Mouse (Mus musculus): ENCODE measurements around the gene Tmbim1. TPM values are rescaled to one million over a fixed set of nuclear protein-coding genes. Genes with fewer than 3 reads are reported as not detected.
"Not testable (repeated sequence)": the region's sequence is repeated elsewhere in the genome, so short reads cannot be mapped to it uniquely, and the experiment has no call there.

Gene Tmbim1
- total RNA-seq, 1 experiment from 2014 or later, result 36.7 TPM

DNA sequence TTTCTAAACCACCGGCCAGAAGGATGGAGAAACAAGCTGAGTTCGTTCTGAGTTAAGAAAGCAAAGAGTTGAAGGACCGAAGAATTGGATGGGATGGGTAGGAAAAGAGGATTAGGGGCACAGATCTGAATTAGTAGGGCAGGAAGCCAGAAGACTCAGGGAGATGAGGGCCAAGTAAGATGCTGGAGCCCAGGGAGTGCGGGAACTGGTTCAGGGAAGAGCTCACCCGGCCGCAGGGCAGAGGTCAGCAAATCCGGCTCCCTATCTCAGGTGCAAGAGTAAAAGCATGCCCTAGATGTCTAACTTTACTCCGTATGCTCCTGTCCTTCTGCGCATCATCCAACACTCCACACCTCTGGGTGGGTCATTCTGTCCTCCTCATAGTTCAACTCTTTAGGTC, 27.5 kb upstream of the Tmbim1 start:
- no peak for ATAC-seq (replicated peaks in 1 of 2; ENCODE audit: insufficient read depth in 1 of 2, low FRiP score in 2 of 2, low TSS enrichment in 1 of 2, low read depth in 1 of 2, poor library complexity in 2 of 2, severe bottlenecking in 2 of 2)

DNA sequence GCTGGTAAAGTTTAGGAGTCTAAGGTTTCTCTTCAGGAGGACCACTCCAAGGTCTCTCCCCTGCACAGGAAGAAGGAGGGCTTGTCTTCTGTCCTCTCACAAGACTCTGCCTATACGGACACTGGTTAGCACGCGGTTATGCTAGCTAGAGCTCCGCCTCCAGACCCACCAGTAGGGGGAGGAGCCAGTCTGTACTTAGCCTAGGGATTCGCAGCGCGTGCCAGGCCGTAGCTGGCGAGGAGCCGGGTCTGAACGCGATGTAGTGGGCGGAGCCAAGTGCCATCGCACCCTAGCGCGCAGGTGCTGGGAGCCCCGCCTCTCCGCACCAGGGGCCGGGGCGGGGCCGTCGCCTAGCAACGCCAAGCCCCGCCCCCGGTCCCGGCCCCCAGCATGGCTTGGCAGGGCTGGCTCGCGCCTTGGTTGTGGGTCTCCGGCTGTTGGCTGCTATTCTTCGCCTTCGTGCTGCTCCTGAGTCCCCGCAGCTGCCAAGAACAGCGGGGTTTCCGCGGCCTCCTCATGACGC, 26.9 kb upstream of the Tmbim1 start:
- peak; percentile 87 to 91 for ATAC-seq (replicated peaks in 1 of 2; ENCODE audit: insufficient read depth in 1 of 2, low FRiP score in 2 of 2, low TSS enrichment in 1 of 2, low read depth in 1 of 2, poor library complexity in 2 of 2, severe bottlenecking in 2 of 2)

DNA sequence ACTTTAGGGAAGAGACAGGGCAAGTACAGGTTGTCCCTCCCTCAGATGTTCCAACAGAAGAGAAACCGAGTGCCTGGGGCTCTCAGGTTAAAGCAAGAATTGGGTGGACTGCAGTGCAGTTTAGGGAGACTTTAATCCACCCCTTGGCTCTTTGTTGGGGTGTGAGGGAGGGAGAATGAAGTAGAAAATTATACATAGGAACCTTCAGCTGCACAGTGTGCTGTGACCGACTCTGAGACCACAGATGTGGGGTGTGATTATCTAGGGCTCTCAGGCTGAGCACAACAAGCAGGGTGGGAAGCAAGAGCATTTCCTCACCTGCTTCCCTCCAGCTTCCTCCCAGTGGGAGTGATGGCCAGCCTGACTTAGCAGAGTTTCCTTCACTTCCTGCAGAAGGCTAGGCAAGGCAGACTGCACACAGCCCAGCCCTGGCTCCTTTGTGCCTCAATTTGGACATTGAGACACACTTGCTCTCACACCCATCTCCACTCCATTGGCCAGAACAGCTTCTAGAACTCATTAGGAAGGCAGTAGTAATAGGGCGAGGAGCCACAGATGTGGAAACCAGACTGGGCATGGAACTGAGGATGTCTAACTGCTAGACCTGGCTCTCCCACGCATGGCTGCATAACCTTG, 25.7 kb upstream of the Tmbim1 start:
- ATAC-seq (replicated peaks in 1 of 2; ENCODE audit: insufficient read depth in 1 of 2, low FRiP score in 2 of 2, low TSS enrichment in 1 of 2, low read depth in 1 of 2, poor library complexity in 2 of 2, severe bottlenecking in 2 of 2), result peak; percentile 23 to 33; a peak in 3 of 4 replicates

DNA sequence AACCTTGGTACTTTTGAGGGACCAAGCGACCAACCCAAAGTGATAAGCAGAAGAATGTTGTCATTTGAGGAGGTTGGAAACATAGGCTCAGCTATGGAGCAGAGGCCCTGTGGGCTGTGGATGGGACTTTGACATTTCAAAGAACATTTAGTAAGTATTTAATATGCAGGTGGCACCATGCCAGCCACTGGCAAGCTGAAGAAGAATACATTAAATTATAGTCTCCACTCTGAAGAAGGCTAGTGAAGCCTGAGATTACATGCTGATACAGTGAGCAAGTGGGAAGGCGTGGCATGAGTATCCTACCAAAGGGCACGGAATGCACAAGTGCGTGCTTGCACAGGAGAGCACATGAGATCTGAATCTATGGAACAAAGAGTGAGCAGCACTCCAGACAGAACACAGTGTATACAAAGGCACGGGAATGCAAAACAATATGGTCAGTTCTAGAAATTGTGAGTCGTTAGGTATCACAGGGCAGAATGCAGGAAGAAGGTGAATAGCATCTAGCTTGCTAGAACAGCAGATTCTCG, 24.5 kb upstream of the Tmbim1 start:
- ATAC-seq (replicated peaks in 1 of 2; ENCODE audit: insufficient read depth in 1 of 2, low FRiP score in 2 of 2, low TSS enrichment in 1 of 2, low read depth in 1 of 2, poor library complexity in 2 of 2, severe bottlenecking in 2 of 2), result no peak

DNA sequence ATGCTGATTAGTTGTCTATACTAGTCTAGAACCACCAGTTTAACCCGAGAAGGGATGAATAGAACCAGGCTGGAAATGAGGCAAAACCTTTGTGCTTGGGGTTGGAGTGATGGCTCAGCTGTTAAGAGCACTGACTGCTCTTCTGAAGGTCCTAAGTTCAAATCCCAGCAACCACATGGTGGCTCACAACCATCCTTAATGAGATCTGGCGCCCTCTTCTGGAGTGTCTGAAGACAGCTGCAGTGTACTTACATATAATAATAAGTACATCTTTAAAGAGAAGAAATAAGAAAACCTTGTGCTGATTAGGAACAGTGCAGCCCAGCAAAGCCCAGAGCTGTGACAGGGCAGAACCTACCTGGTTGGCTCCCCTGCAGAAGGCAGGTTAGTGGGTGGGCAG, 21.5 kb upstream of the Tmbim1 start:
- not testable (repeated sequence) for ATAC-seq (replicated peaks in 1 of 2; ENCODE audit: insufficient read depth in 1 of 2, low FRiP score in 2 of 2, low TSS enrichment in 1 of 2, low read depth in 1 of 2, poor library complexity in 2 of 2, severe bottlenecking in 2 of 2)

DNA sequence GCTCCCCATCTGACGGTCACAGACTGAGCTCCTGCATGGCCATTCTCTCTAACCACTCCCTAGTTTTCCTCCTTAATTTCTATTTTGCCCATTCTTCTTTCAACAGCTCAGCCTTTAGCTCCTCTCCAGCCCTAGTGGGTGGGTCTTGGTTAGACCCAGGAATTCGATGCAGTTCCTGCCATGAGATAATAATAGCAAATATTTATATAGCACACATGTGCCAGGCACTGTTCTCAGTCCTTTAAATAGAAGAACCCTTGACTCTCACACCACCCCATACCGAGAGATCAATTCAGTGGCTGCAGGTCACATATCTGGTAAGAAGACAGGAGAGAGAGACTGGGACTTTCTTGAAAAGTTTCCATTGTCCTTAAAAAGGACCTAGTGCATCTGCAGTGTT, 16.0 kb upstream of the Tmbim1 start:
- ATAC-seq (replicated peaks in 1 of 2; ENCODE audit: insufficient read depth in 1 of 2, low FRiP score in 2 of 2, low TSS enrichment in 1 of 2, low read depth in 1 of 2, poor library complexity in 2 of 2, severe bottlenecking in 2 of 2), result no peak

DNA sequence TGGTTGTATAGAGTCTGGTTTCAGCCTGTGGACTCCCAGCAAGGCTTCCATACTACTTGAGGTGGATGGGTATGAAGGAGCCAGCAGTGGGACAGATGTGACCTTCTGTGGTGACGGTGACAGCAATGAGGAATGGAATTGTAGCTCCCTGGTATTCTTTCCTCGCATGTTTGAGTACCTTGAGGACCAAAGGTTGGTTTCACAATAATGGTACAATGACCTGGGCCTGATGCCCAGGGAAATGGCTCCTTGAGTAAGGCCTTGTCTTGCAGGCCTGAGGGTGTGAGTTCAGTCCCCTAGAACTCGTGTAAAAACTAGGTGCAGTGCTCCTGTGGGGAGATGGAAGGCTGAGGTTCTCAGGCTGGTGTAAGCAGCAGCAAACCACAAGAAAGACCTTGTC, 13.3 kb upstream of the Tmbim1 start:
- ATAC-seq (replicated peaks in 1 of 2; ENCODE audit: insufficient read depth in 1 of 2, low FRiP score in 2 of 2, low TSS enrichment in 1 of 2, low read depth in 1 of 2, poor library complexity in 2 of 2, severe bottlenecking in 2 of 2), result no peak

DNA sequence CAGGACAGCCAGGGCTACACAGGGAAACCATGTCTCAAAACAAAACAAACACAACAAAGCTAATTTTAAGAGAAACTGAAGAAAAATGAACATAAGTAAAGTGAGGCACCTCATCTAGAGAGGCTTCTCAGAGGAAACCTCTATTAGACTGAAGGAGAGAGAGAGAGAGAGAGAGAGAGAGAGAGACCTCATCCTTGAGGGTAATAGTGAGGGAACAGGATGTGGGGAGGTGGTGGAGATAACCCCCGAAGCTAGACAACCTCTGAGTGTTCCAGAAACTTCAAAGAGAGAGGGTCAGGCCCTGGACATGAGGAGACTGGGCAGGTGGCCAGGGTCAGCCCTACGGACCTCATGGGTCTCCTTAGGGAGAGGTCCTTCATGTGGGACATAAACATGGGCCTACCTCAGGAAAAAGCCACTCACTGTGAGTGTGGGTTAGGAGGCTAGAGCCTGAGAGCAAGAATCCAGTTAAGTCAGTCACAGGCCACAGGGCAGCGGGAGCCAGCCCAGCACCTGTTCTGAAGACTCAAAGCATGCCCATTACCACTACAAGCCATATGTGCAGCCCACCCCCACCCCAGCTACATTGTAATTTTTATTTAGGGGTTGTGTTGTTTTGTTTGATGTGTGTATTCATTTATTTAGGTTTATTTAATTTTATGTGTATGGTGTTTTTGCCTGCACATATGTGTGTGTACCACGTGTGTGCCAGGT, 10.8 kb upstream of the Tmbim1 start:
- ATAC-seq (replicated peaks in 1 of 2; ENCODE audit: insufficient read depth in 1 of 2, low FRiP score in 2 of 2, low TSS enrichment in 1 of 2, low read depth in 1 of 2, poor library complexity in 2 of 2, severe bottlenecking in 2 of 2), result no peak

DNA sequence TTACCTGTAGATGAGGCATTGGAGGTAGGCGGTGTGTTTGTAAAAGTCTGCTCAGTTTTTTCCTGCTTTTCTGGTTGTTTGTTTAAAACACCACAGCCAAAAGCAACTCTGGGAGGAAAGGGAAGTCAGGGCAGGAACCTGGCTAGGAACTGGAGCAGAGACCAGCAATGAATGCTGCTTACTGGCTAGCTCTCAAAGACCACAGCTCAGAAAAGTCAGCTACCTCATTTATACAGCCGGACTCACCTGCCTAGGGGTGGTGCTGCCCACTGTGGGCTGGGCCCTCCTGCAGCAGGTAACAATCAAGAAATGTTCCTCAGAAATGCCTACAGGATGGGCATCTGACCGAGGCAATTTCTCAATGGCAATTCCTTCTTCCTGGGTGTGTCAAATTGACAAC, 9.4 kb upstream of the Tmbim1 start:
- ATAC-seq (replicated peaks in 1 of 2; ENCODE audit: insufficient read depth in 1 of 2, low FRiP score in 2 of 2, low TSS enrichment in 1 of 2, low read depth in 1 of 2, poor library complexity in 2 of 2, severe bottlenecking in 2 of 2), result no peak

DNA sequence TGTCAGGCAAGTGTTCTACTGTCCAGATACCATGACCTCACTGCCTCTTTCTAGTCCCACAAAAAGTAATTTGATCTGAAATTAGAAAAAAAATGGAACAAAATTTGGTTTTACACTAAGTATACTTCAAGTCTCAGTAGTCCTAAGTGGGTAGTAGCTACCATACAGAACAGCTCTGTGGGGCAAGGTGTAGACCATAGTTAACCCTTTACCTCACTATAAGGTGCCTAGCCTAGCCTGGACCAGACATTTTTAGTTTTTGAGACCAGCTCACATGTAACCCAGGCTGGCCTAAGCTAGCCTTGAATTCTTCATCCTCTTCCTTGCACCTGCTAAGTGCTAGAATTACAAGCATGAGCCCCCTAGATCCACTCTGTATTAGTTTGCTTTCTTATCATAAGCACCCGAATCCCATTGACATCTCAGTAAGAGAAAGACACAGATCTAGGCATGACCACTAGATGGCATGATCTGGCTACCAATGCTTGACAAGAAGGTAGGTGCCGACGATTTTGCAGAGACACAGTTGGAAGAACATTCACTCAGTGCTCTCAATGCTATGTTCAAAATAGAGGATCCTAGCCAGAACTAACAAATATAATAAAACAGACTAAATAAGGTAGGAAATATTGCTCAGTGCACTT, 7.7 kb upstream of the Tmbim1 start:
- peak; percentile 61 to 83; a peak in 3 of 4 replicates for ATAC-seq (replicated peaks in 1 of 2; ENCODE audit: insufficient read depth in 1 of 2, low FRiP score in 2 of 2, low TSS enrichment in 1 of 2, low read depth in 1 of 2, poor library complexity in 2 of 2, severe bottlenecking in 2 of 2)

DNA sequence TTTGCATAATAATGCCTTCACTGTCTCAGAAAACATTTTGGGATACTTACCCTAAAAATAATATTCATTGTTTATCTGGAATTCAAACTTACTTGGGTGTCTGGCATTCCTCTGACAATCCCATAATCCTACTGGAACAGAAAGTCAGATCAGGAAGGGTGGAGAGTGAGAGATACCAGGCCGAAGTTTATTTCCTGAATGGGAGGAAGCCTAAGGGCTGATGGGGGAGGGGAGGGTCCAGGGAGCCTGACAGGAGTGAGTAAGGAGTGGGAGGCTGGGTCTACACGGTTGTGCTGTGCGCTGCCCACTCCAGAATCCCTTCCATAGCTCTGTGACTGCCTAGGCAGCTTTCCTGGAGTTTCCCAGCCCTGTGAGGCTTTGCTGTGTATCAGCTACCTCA, 4.3 kb upstream of the Tmbim1 start:
- no peak for ATAC-seq (replicated peaks in 1 of 2; ENCODE audit: insufficient read depth in 1 of 2, low FRiP score in 2 of 2, low TSS enrichment in 1 of 2, low read depth in 1 of 2, poor library complexity in 2 of 2, severe bottlenecking in 2 of 2)

DNA sequence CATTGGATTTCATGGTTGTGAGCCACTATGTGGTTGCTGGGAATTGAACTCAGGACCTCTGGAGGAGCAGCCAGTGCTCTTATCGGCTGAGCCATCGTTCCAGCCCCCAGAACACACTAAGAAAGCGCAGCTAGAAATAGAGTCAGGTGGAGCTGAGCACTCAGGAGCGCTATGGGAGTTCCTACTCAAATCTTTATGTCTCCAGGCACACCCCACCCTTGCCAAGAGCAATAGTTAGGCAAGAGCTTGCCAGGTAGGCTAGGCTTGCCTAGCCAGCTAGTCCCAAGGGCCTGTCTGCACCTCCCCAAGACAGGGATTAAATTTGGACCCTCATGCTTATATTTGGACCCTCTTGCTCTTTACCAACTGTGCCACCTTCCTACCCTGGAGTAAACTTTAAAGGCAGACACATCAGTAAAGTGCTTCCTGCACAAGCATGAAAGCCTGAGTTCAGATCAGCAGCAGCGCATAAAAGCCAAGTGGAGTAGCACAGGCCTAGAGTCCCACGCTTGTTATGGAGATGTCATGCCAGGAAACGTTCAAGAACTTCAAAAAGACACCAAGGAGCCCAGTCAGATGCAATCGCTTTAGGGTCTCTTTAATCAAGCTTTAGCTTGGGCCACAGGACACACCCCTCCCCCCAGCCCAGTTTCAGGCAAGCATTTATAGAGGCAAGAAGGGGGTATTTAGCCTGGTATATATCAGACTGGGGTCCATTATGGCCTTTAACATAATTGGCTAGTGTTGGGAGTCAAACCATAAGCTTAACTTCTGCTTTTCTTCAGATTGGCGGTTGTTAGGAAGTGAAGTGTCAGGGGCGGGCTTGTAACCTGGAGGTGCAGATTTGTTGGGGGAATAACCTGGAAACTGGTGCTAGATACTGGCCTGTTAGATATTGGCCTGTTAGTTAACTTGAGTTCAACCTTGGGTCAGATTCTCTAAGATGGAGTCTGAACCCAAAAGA, 2.9 kb upstream of the Tmbim1 start:
- ATAC-seq (replicated peaks in 1 of 2; ENCODE audit: insufficient read depth in 1 of 2, low FRiP score in 2 of 2, low TSS enrichment in 1 of 2, low read depth in 1 of 2, poor library complexity in 2 of 2, severe bottlenecking in 2 of 2), result peak in 1 of 2 experiments; percentile 56; a peak in 1 of 4 replicates

DNA sequence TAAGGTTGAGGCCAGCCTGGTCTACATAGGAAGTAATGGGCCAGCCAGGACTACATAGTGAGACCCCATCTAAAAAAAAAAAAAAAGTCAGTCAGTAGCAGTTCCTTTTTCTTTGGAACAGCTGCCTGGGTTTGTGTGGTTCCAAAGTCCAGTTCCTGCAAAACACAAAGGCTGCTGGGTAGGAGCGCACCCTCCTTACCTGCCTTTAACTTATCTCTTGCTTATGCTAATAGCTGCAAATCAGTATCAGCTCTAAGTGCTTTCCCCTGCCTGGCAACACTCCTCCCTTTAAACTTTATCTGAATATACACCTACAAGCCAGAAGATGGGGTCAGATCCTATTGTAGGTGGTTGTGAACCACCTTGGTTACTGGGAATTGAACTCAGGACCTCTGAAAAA, 1.7 kb upstream of the Tmbim1 start:
- ATAC-seq (replicated peaks in 1 of 2; ENCODE audit: insufficient read depth in 1 of 2, low FRiP score in 2 of 2, low TSS enrichment in 1 of 2, low read depth in 1 of 2, poor library complexity in 2 of 2, severe bottlenecking in 2 of 2), result no peak

DNA sequence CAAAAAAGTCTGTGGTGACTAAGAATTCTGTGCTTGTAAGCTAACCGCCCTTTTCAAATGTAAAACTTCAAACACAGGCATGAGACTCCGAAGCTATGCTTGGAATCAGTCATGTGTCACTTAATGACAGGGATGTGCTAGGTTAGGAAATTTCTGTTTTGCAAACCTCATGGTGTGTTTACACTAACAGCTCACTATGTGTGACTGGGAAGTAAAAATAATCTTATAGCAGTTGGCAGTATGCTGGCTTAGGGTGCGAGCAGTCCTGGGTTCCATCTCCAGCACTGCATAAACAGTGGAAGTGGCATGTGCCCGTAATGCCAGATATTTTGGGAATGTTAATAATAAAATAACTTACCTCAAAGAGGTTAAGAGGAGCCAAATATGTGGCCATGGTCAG, 476 bp downstream of the Tmbim1 start:
- no peak for ATAC-seq (replicated peaks in 1 of 2; ENCODE audit: insufficient read depth in 1 of 2, low FRiP score in 2 of 2, low TSS enrichment in 1 of 2, low read depth in 1 of 2, poor library complexity in 2 of 2, severe bottlenecking in 2 of 2)

DNA sequence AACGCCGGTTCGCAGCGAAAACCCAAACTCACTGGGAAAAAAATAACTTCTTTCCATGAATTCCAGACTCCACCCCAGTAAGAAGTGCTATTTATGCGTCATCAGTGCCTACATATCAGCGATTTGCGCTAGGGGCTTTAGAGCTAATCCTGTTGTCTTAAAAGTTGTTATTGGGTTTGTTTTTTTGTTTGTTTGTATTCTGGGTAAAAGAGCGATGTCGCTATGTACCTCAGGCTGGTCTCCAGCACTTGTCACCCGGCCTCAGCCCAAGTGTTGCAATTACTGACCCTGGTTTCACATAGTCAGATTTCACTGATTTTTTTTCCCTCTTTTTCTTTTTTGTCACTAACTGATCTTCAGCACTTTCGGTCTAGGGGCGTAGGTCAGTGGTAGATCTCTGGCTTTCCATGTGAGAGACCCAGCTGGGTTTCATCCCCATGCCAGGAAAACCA, 1.1 kb downstream of the Tmbim1 start:
- no peak; a peak in 1 of 4 replicates for ATAC-seq (replicated peaks in 1 of 2; ENCODE audit: insufficient read depth in 1 of 2, low FRiP score in 2 of 2, low TSS enrichment in 1 of 2, low read depth in 1 of 2, poor library complexity in 2 of 2, severe bottlenecking in 2 of 2)

DNA sequence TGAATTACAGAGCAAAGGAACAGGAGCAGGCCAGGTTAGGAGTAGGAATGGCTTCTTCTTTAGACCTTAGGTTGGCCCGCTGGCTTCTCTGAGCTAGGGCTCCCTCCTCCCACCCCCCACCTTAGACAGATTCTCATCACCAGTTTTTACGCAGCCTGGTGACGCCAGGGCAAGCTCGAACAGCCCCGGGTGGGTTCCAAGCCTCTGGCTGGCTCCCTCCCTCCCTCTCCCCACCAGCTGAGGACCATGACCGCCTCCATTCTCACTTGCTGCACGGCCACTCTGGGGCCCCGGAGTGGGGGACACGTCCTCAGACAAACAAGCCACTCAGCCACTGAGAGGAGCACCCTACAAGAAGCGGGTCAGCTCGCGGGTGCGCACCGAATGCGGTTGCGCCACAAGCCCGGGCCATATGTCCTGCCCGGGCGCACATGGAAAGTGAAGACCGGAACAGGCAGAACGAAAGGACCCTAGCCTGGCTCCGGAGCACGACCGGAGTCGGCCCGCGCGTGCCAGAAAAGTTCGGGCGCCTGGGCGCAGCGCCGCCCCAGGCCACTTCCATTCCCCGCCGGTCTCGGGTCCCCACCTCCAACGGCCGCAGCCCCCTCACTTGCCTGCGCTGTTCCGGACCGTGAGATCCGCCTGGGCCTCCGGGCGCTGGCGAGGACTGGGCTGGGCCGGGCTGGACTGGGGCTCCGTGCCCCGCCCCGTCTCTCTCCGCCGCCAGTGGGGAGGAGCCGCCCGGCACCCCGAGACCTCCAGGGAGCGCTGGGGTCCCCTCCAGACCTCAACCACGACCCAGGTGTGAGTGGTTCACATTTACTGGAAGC, 1.7 kb downstream of the Tmbim1 start:
- peak; percentile 54 to 74 for ATAC-seq (replicated peaks in 1 of 2; ENCODE audit: insufficient read depth in 1 of 2, low FRiP score in 2 of 2, low TSS enrichment in 1 of 2, low read depth in 1 of 2, poor library complexity in 2 of 2, severe bottlenecking in 2 of 2)
